Mouse (Mus musculus) cortical plate, adult 2 months (tissue): ENCODE results near the gene Atp6v0a1.

ENCODE experiments used
- CTCF ChIP-seq: fragments of 200-500 bp; IDR thresholded peaks from 2 replicates; pipeline ENCODE4 v1.5.1; 2011; ENCODE audit warnings: mild to moderate bottlenecking, control low read depth, low read length; ENCODE audit not compliant: insufficient read depth; ENCODE audit errors: extremely low read depth
- POLR2A ChIP-seq: fragments of 200-500 bp; IDR thresholded peaks from 2 replicates; pipeline ENCODE4 v1.6.1; 2011; ENCODE audit warnings: mild to moderate bottlenecking, low read length, control low read depth; ENCODE audit not compliant: insufficient read depth; ENCODE audit errors: extremely low read depth

DNA sequence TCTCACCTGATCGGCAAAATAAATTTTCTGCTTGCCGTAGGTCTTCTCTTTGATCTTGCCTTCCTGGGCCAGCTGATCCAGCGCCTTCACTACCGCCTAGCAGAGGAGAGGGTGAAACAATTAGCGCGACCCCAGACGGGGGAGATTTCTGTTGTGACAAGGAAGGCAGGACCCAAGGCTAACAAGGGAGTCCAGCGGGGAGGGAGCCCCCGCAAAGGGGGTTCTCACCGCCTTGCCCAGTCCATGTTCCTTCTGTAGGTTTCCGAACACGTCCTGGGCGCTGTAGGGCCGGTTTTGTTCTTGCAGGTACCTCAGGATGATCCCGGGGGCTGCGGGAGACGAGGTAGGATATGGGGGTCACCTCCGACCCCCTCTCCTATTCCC is 85.7 kb downstream of the Atp6v0a1 start:
- TF ChIP-seq CTCF (no peak), POLR2A (no peak)
